Mouse (Mus musculus) left cerebral cortex, adult 11 months (tissue): ENCODE measurements around the gene Ly6g6e.
"Not testable (repeated sequence)": the region's sequence is repeated elsewhere in the genome, so short reads cannot be mapped to it uniquely, and the experiment has no call there.

ENCODE experiments used
- DNase-seq: peaks from one replicate; pipeline ENCODE4 v3.0.0; 2022; ENCODE audit warnings: low spot score

Gene Ly6g6e

GRCm38 (mm10) chr17:35103221-35103690 is 26.6 kb downstream of the Ly6g6e start:
- no peak for DNase-seq

GRCm38 (mm10) chr17:35104079-35104478 is 27.4 kb downstream of the Ly6g6e start:
- no peak for DNase-seq

- no peak for DNase-seq
Observed at GRCm38 (mm10) chr17:35104754-35105153, 28.1 kb downstream of the Ly6g6e start.

GRCm38 (mm10) chr17:35105740-35106389 is 29.2 kb downstream of the Ly6g6e start:
- DNase-seq: no peak

- DNase-seq: no peak
Observed at GRCm38 (mm10) chr17:35106522-35106921, 29.8 kb downstream of the Ly6g6e start.

- no peak for DNase-seq
Observed at GRCm38 (mm10) chr17:35108097-35108496, 31.4 kb downstream of the Ly6g6e start, which contains the start of gene Ly6g5c. Gene Ly6g5c (plus strand): TSS chr17:35108279.

GRCm38 (mm10) chr17:35111774-35112173 is 35.1 kb downstream of the Ly6g6e start:
- DNase-seq: no peak

GRCm38 (mm10) chr17:35115046-35116019 is 38.6 kb downstream of the Ly6g6e start, which contains the start of gene Ly6g5b:
Gene Ly6g5b (minus strand): TSS chr17:35115428.
- no peak for DNase-seq

GRCm38 (mm10) chr17:35120745-35121142 is 44.0 kb downstream of the Ly6g6e start:
- DNase-seq: no peak

- peak; percentile 97 for DNase-seq
Observed at GRCm38 (mm10) chr17:35121143-35121799, 44.6 kb downstream of the Ly6g6e start, which contains the start of gene Gpank1. Gene Gpank1 (plus strand): TSS chr17:35121455.

GRCm38 (mm10) chr17:35121871-35122303 is 45.2 kb downstream of the Ly6g6e start, which contains the start of gene Csnk2b:
Gene Csnk2b (minus strand): TSS chr17:35122053.
- DNase-seq: peak; percentile 69

GRCm38 (mm10) chr17:35123287-35123686 is 46.6 kb downstream of the Ly6g6e start:
- not testable (repeated sequence) for DNase-seq

- not testable (repeated sequence) for DNase-seq
Observed at GRCm38 (mm10) chr17:35124261-35124896, 47.7 kb downstream of the Ly6g6e start.

GRCm38 (mm10) chr17:35125081-35125480 is 48.4 kb downstream of the Ly6g6e start:
- no peak for DNase-seq

GRCm38 (mm10) chr17:35125578-35125977 is 48.9 kb downstream of the Ly6g6e start:
- no peak for DNase-seq

GRCm38 (mm10) chr17:35126206-35126611 is 49.5 kb downstream of the Ly6g6e start, which contains the start of gene D17H6S53E:
Gene D17H6S53E (plus strand): TSS chr17:35126373.
- no peak for DNase-seq

GRCm38 (mm10) chr17:35127017-35127416 is 50.3 kb downstream of the Ly6g6e start:
- no peak for DNase-seq
